Mouse (Mus musculus): ENCODE data around the gene Olfr1395. TPM values are rescaled to one million over a fixed set of nuclear protein-coding genes. Genes with fewer than 3 reads are reported as not detected.

Olfr1395 gene
- 0.17 TPM for polyA plus RNA-seq (2017; shearing (Covaris generic))

GRCm38 (mm10) chr11:49141974-49142373 is at the start of gene Olfr1395:
Olfr1395 (plus strand) TSS chr11:49142274.

GRCm38 (mm10) chr11:49114774-49115173 is 27.3 kb upstream of the Olfr1395 start, which contains the start of gene Olfr1396:
Olfr1396 (minus strand) TSS chr11:49114874.

GRCm38 (mm10) chr11:49154077-49154476 is 12.0 kb downstream of the Olfr1395 start, which contains the start of gene Olfr1394:
Olfr1394 (plus strand) TSS chr11:49154377.

GRCm38 (mm10) chr11:49186955-49187488 is 44.9 kb downstream of the Olfr1395 start, which contains the start of gene Btnl9:
Btnl9 (minus strand) TSS chr11:49187159.

Other genes with a start within 250 kb of the Olfr1395 start
- gene Gm5431, start 240.1 kb upstream of the Olfr1395 start, polyA plus RNA-seq (2017; shearing (Covaris generic)): 0.89 TPM
- 101 TPM for gene Psme2b, start 196.1 kb upstream of the Olfr1395 start, polyA plus RNA-seq (2017; shearing (Covaris generic))
- gene Olfr56, start 163.4 kb upstream of the Olfr1395 start, polyA plus RNA-seq (2017; shearing (Covaris generic)): 0.76 TPM
- 101 TPM for gene 9930111J21Rik1, start 162.9 kb upstream of the Olfr1395 start, polyA plus RNA-seq (2017; shearing (Covaris generic))
- gene Gm12185, start 150.0 kb upstream of the Olfr1395 start, polyA plus RNA-seq (2017; shearing (Covaris generic)): 1.7 TPM
- gene Tgtp1, start 148.1 kb upstream of the Olfr1395 start, polyA plus RNA-seq (2017; shearing (Covaris generic)): 54.3 TPM
- gene 9930111J21Rik2, start 91.0 kb upstream of the Olfr1395 start, polyA plus RNA-seq (2017; shearing (Covaris generic)): 78.1 TPM
- 80.7 TPM for gene Tgtp2, start 78.1 kb upstream of the Olfr1395 start, polyA plus RNA-seq (2017; shearing (Covaris generic))
- gene Ifi47, start 65.7 kb upstream of the Olfr1395 start, polyA plus RNA-seq (2017; shearing (Covaris generic)): 156 TPM
- not detected for gene Olfr1396, start 27.4 kb upstream of the Olfr1395 start, polyA plus RNA-seq (2017; shearing (Covaris generic))
- gene Olfr1394, start 12.1 kb downstream of the Olfr1395 start, polyA plus RNA-seq (2017; shearing (Covaris generic)): not detected
- 0.40 TPM for gene Btnl9, start 44.9 kb downstream of the Olfr1395 start, polyA plus RNA-seq (2017; shearing (Covaris generic))
- gene Zfp62, start 61.0 kb downstream of the Olfr1395 start, polyA plus RNA-seq (2017; shearing (Covaris generic)): 79.0 TPM
- gene Mgat1, start 101.9 kb downstream of the Olfr1395 start, polyA plus RNA-seq (2017; shearing (Covaris generic)): 28.7 TPM
- gene Olfr1393, start 136.0 kb downstream of the Olfr1395 start, polyA plus RNA-seq (2017; shearing (Covaris generic)): not detected
- 0.21 TPM for gene Olfr1392, start 143.0 kb downstream of the Olfr1395 start, polyA plus RNA-seq (2017; shearing (Covaris generic))
- gene Olfr10, start 162.5 kb downstream of the Olfr1395 start, polyA plus RNA-seq (2017; shearing (Covaris generic)): not detected
- gene Olfr1391, start 180.5 kb downstream of the Olfr1395 start, polyA plus RNA-seq (2017; shearing (Covaris generic)): not detected
- gene Olfr1390, start 192.9 kb downstream of the Olfr1395 start, polyA plus RNA-seq (2017; shearing (Covaris generic)): 0.26 TPM